Mouse (Mus musculus) cerebellum, adult 2 months (tissue): ENCODE data around the gene Chdh.

Source experiments
- CTCF ChIP-seq: fragments of 200-500 bp; IDR thresholded peaks from 2 replicates; pipeline ENCODE4 v1.5.1; 2011; ENCODE audit warnings: low read depth, mild to moderate bottlenecking, control low read depth, low read length, moderate library complexity, borderline replicate concordance; ENCODE audit not compliant: insufficient read depth
- POLR2A ChIP-seq: fragments of 200-500 bp; IDR thresholded peaks from 2 replicates; pipeline ENCODE4 v1.6.1; 2011; ENCODE audit warnings: low read length, control low read depth, borderline replicate concordance; ENCODE audit not compliant: insufficient read depth

DNA sequence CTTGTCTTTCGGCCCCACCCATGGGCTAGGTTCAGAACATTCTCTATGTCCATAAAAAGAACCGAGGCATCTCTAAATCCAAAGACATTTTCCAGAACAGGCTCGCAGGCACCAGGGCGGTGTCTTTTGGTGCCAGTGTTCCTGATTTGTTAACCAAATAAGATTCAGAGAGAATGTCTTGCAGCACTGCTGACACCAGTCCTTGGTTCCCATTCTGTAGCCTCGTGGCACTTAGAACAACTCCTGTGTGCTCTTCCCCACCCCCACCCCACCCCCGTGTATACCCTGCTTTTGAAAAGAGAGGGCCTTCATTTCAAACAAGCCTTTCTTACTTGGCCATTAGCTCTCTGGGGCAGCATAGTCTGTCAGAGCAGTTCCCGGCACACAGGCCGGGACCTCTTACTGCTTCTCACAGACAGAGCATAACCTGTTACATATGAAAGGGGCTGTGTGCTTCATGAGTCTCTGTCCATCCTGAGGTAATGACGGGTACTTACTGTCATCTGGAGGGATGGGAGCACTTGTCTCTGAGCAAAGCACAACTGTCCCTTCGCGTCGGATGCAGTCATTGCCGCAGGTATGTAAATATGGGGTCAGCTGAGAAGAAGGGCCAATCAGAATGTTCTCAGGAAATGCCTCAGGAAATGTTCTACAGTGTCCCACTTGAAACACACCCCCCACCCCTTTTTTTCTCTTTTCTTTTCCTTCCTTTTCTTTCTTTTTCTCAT, 9.9 kb upstream of the Chdh start:
- no peak for TF ChIP-seq CTCF
- TF ChIP-seq POLR2A: no peak
